Mouse (Mus musculus) right cerebral cortex, postnatal 36 days (tissue): Measurements from ENCODE around the gene Mb21d2.

ENCODE experiments used
- DNase-seq, 2 experiments: peaks; one replicate each; pipeline ENCODE4 v3.0.0; 2022; ENCODE audit warnings: low spot score in 2 of 2, mixed read lengths in 1 of 2

Gene Mb21d2

DNA sequence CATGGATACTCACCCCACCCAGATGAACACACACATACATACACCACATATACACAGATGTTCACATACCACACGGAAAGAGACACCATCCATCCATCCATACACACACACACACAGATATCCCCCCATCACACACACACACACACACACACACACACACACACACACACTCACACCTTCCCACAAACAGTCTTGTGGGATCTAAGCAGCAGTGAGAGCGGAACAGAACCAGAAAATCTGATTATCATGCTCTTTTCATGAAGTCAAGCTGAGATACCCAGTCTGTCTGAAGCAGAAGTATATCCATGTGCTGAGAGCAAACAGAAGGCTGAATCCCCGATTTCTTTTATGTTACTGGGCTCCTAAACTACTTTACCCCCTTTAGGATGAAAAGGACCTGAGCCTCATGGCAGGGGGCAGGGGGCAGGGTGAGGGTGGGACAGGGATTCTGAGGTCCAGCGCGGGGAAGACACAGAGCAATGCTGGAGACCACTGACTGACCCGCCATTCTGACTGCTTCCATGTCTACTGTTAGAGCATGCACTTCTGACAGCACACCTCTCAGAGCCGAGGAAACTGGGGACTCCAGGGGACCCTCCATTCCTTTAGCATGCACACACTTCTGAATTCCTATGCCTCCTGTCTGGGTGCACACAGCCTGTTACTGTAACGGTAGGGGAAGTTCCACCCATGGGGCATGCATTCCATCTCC is 62.7 kb downstream of the Mb21d2 start:
- DNase-seq, result no peak

DNA sequence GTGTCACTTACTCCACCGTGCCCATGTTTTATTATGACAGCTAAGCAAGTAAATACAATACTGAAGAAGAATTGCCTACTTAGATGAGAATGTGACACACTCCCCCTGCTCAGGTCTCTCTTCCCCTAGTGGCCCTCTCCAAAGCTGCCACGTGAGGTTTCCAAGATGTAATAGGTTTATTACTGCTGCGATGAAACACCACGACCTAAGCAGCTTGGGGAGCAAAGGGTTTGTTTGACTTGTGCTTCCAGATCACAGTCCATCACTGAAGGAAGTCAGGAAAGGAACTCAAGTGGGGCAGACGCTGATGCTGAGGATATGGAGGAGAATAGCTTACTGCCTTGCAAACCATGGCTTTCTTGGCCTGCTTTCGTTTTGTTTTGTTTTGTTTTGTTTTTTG is 65.9 kb downstream of the Mb21d2 start:
- DNase-seq, result no peak

DNA sequence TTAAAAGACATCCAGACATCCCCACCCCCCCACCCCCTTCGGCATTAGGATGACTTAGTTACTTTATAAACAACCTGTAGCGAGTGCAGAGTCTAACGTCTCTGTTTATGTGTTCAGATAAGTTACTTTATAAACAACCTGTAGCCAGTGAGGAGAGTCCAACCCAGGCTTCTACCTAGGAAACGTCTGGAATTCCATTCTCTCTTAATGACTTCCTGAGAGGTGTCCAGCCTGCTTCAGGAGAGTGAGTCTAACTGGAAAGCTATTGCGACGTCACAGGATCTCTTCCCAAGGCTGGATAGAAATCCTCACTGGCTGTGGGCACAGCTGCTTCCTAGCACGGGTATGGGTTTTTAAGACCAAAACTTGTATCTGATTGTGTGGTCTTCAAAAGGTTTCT is 67.4 kb downstream of the Mb21d2 start:
- DNase-seq, result no peak

DNA sequence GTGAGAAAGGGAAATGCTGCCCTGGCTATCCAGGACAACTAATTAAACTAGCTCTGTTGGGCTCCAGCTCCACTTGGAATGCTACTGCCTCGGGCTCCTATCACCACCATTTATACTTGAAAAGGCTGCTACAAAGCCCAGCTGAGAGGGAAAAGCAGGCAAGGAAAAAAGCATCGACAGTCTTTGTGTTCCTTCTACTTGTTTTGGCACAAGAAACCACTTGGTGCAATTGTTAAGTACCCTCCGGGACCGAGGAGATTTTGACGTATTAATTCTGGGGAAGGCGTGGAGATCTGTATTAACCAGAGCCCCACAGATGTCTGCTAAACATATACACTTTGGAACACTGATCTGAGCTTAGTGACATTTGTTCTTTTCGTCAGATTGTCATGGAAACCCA is 69.8 kb downstream of the Mb21d2 start:
- no peak for DNase-seq

DNA sequence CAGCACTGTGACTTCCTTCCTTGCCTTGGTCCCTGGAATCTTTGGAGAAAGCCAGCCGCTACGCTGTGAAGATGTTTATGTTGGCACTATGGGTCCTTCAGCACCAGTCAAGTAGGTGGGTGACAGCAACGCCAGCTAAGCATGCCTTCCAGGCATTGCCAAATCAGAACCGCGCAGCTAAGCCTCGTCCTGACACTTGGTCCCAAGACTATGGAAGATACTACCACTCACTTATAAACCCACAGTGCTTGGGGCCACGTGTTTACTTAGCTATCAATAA is 70.5 kb downstream of the Mb21d2 start:
- DNase-seq, result no peak

DNA sequence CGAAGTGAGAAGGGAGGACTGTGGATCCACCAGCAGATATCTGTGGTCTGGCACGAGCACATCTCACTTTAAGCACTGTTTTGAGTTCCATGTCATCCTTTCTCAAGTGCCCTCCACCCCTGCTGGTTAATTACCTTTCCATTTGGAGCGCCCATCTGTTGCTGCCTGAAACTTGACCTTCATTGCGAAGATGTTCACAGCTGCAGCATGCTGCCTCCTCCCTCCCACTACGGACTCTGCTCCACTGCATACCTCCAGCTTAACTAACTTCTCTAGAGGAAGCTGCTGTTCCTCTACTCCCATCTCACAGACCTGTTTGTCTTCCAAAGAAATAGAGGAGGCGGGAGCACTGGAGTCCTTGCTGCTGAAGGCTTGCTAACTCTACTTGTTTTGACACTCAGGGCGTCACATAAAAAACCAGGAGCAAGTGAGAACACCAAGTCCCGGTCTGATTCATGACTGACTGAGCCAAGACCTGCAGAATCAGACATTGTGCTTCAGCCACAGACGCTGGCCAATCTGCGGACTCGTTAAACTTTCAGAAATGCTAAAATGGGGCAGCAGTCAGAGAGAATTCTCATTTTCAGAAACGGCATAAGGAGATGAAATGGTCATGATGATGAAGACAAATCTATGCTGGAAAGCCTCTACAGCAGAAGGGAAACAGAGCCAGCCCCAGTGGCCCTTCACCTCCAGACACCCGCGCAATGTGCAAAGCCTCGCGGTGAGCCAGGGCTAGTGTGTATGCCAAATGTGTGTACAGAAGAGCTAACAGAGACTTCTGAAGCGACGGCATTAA is 71.1 kb downstream of the Mb21d2 start:
- peak in 1 of 2 experiments; percentile 18 for DNase-seq

DNA sequence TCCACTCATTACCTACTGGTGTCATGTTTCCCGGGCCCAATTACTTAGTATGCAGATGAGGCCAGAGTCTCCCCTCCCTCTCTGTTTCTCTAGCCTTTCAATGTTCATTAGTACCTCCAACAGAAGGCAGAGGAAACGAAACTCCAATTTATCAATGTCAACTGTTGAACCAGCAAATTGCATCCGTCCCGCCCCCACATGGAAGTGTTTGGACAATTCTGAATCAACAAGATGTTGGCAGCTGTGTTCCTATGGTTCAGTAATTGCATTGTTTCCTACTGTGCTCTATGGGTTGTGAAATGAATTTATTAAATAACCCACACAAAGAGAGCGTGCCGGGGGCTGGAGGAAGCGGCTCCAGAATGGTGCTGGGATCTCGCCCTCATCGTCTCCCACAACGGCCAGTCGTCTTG is 78.1 kb downstream of the Mb21d2 start:
- DNase-seq, result no peak

DNA sequence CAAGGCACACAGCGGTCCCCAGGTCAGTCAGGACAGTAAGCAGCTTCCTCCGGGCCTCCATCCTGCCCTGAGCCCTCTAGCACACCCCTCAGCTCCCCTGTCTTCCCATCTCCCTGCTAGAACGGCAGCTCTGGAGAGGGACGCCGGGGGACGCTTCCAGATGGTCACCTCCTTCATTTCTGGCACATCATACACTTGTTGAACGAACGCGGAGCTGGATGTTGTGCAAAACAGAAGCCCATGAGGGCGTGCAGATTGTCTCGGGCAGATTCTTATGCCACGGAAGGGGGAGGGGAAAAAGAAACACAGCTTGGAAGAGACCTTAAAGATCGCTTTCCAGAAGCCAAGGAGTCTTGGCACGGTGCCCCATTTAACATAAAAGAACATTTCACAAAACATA is 78.6 kb downstream of the Mb21d2 start:
- DNase-seq, result peak in 1 of 2 experiments; percentile 18

DNA sequence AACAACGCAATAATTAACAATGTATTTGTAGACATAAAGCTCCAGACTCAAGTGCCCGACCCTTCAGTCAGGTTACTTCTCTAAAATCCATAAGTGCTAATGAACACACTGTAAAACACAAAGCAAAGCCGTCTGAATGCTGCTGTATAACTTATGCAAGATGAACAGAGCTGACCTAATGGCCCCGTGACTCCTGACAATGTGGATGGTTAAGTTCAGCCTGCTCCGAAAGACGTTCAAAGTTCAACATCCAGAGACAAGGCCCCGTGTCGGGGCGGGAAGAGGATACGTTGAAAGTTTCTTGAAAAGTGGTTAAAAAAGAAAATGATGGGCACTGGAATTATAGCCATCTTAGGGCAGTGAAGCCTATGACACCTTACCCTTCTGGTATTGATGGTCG is 83.3 kb downstream of the Mb21d2 start:
- DNase-seq, result no peak

DNA sequence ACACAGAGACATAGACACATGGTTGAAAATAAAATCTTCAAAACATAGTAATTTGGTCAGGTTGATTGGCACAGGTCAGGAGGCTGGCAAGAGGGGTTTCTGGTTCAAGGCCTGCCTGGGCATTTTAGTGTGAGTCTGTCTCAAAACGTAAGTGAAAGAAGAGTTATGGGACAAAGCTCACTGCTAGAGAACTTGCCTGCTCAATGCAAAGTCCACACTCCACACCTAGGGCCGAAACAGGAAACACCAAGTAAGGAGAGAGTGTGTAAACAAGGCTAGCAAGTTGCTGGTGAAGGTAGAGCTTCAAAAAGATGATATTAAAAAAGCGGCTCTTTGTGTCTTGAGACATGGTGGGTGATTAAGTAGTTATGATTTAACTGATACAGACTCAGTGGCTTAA is 84.1 kb downstream of the Mb21d2 start:
- DNase-seq, result no peak

DNA sequence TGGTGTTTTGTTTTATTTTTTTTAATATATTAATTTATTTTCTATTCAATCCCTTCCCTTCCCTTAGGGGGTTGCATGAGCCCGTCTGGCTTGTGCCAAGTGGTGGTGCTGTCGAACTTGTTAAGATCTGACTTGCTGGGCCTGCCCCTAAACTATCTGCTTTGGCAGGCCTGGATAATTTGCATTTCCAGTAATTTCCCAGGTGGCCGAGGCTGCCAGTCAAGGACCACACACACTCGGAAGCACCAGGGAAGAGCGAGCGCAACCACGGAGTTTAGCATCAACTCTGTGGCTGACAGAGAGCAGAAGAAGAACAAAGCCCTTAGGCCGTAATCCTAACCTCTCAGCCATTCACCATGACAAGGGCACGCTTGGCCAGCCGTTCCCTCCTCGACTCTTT is 88.4 kb downstream of the Mb21d2 start:
- no peak for DNase-seq

DNA sequence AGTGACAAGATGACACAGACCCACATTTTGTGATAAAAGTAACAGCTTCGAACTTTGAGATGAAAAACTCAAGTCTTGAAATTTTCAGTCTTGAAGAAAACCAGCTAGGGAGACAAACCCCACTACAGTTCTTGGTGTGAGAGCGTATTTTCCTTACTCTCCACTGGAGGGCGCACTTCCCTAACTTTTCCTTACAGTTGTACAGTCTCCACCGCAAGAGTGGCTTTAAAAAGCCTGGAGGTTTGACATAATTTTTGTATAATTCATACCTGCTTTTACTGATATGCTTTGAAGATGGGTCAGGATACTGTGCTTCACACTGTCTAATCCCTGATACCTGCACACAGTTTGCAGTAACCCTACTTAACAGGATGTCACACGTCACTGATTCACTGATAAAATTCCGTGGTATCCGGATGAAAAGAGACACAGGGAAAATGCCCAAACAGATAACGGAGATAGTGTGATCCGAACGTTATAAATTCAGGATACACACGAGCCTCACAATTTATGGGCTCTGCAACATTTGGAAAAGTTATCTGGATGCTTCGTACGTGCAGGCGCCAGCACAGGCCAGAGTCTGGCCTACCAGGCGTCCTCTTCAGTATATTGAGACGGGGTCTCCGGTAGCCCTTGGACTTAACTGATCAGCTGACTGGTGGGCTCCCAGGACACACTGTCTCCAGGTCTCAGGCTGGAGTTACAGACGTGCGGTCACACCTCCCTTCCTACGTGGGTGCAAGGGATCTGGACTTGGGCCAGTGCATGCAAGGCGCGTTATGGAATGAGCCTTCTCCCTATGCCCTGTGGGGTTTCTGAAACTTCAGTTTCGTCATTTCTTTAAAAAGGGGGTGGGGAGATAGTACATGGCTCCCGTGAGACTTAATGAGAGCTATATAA is 89.1 kb downstream of the Mb21d2 start:
- peak in 1 of 2 experiments; percentile 25 for DNase-seq

DNA sequence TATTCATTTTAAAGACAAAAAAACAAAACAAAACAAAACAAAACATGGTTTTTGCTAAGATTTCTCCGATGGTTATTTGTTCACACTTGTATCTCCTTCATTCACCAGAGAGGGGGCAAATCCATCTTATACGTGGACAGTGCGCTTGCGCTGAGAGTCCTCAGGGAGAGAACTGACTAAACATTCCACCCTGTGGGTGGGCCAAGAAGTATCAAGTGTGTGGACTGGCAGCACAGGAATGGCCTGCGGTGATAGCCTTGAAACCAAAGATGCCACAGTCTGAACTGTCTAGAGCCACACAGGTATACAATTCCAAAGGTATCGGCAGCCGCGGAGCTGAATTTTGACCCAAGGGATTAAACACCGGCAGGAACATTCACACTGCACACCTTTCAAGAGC is 89.9 kb downstream of the Mb21d2 start:
- no peak for DNase-seq

DNA sequence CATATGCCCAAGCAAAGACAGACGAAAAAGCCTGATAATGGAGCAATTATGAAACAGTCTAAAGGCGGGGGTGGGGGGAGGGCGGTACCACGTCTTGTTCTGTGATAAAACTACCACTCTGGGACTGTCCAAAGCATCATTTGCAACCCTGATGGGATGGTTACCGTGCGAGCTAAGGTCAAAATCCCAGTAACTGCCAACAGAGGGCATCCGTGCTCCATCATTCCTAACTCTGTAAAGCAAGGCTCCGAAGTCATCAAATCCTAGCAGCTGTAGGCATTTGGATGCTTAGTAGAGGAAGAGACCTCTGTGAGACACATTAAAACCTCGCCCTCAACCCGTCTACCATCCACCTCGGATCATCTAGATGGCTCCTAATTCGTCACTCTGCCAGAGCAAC is 91.5 kb downstream of the Mb21d2 start:
- DNase-seq, result peak; percentile 52 to 55

DNA sequence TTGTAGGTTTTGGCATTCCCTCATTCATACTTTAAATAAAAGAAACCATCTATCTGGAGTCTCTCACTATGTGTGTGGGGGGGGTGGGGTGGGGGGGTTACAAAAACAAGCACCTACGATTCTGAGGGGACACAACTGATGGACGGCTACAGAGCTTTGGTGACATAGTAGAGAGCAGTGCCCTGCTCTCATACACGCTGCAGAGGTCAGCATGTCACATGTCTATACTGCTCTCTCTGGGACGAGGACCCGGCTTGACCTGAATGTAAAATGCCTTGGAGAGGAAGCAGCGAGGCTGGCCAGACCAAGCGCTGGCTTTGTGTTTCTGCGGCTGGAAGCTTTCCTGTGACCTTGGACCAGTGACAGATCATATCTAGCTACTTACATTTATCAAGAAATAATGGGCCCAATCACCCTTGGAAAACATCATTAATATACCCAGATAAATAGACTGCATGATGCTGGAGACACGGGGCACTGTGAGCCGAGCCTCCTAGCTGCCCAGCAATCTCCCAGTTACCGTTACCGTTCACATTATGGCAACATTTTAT is 97.3 kb downstream of the Mb21d2 start:
- no peak for DNase-seq

DNA sequence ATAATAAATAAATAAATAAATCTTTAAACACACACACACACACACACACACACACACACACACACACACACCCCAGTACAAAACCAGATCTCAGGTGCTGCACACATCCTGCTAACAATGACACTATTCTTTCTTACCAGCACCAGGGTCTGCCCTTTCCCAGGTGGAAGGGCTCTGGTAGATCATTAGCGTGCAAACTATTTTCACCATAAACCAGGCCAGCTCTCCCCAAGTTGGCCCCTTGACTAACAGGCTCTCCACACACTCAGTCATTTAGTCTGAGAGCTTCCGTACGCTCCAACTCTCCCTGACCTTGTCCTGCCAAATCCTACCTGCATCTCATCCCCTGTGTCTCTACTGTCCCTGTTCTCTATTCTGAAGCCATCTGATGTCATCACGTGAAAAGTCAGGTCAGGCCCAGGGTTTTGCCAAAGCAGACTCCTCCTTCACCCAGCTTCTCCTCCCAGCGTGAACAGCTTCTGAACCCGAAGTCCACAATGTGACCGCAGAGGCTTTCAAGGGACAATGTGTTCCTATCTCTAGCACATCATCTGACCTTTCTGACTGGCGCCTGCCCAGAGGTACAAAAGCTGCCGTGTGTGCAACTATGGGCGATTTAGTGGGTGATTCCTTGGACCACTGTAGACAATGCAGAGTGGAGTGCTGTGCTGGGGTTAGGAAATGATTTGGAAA is 100.1 kb downstream of the Mb21d2 start:
- DNase-seq, result no peak

DNA sequence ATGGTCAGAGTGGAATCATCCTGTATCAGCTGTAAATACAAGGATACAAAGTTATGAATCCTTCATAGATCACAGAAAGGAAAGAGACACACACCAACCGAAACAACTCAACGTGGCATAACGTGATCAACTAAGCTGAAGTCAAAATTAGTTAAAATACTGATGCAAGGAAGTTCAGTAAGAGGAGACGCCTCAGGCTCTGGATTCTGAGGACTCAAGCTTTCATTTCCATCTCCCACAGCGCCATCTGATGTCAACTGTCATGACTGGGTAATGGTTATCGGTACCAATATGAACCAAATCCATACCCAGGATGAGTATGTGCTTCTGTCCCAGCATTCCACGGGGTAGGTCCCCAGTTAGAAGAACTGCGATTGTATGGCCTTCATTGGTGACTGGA is 104.7 kb downstream of the Mb21d2 start:
- DNase-seq, result no peak

DNA sequence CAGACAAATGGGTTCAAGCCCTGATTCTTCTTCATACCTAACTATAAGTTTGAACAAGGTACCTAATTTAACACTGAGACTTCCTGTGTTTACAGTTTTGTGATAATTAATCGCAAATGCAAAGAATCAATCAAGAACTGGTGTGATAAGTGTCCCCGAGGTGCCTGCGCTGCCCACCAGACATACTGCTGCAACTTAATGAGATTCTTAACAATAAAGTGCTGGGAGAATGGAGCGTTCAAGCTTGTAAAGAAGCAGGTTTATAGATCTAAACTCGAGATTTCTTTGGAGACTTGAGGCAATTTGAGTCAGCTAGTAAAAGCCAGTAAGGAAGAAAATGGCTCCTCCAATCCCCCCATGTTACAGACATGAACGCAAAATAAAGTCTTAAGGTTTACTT is 107.7 kb downstream of the Mb21d2 start:
- DNase-seq, result no peak

DNA sequence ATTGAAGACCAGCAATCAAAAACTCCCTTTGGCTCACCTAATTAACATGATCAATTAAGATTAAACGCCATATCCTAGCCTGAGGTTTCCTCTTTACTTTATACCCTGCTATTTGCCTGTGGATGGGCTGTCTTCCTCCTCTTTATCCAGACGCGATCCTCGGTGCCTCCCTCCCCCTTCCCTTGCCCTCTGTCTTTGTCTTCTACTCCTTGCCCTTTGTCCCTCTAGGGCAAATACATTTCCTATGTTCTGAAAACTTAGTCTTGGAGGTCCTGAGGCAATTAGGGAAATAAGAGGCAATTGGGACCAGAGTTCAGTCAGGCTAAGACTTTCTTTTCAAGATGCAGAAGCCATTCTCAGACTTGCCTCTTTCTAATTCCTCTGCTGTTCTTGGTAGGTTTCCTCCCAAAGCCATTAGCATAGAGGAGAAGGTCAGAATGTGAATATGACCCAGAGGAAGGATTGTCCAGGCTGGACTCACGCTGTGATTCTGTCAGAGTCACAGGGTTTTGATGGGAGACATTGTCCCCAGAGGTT is 110.7 kb downstream of the Mb21d2 start:
- no peak for DNase-seq

DNA sequence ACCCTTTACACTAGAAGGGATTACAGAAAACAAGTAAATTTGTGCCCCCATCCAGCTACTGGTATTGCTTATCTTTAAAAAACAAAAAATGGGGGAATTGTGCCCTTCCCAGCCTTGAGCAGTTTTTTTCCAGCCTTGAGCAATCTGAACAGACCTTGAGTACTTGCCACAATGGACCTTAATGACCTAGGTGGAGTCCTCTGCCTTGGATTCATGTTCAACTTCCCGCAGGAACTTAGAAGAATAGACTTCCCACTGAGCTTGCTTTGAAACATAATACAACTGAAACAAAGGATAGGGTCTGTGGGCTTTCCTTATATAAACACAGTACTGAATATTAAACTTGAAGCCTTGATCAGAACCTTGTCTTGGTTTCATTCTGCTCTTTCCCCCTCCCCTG is 116.2 kb downstream of the Mb21d2 start:
- DNase-seq, result no peak

DNA sequence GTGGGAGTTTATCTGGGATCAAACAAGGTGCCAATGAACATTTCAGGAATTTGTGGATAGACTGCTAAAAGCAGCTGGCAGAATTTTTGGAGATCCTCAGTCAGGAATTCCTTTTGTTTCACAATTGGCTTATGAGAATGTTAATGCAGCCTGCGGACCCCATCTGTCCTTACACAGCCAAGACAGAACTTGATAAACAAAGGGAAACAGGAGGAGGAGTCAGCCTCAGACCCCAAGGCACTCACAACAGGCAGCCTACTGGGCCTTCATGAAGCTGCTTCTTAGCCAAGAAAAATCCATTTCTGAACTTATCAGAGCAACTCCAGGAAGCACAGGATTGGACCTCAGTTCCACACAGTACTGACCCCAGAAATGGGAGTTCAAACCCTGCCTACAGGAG is 120.4 kb downstream of the Mb21d2 start:
- no peak for DNase-seq
